Mouse (Mus musculus): ENCODE measurements at regions not wholly inside any gene's neighbourhood (a gene's known extent, or its start where the extent isn't known, plus 50 kb on each side); places are given as distances from the start of the nearest gene placed in this dataset.
A peak's percentile ranks its signal among the peaks of the same experiment; 100 is the strongest.

DNA sequence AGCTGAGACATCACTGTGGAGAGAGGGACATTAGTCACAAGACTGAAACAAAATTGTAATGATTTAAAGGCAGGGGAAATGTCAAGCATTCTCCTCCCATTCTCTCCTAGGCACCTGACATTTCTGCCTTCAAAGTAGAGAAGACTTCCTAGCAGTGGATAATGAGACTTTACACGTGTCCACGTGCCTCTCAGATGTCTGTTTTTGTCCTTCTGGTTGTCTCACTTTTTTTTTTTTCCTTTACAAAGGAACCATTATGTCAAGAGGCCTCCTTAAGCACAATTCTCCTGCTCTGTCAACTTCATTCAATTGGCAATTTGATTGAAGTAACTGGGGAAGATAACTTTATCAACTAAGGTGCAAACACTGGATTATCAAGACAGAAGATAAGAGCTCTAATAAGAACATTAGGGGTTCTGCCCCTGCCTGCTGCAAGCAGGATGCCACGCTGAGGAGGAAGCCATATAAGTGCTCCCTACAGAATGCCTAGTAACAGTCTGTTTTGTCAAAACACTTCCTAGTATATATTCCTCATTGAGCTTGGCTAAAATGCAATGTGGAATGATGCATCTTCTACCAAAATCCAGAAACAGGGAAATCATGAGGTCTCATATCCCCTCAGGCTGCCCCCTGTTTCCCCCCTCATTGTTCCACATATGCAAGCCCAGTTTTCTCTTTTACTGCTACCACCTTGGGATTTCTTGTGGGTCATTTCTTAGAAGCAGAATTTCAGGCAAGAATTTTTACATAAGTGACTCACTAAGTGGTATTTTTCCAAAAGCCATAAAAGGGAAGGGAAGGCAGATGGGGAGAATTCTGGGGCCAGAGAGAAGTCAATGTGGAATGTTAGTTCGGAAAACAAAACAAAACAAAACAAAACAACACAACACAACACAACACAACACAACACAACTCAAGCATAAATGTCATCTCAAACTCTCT, 967.0 kb upstream of the Lrrc6 start:
- no peak for DNase-seq (ENCODE audit: low spot score)

DNA sequence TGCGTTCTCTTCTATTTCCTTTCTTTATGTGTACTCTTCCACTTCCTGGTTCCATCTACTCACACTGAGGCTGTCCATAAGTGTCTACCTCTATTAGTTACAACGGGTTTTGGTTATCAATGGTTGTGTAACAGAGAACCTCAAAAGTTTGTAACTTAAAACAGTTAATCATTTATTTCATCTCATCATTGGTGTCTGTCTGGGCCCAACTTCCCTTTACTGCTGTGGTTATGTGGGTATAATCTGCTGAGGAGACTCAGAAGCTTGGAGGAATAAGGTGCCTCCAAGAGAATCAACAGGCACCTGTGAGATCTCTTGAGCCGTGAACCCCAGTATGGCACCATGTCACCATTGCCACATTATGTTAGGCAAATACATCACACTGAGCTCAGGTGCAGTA, 962.2 kb upstream of the Lrrc6 start:
- DNase-seq (ENCODE audit: low spot score): no peak

DNA sequence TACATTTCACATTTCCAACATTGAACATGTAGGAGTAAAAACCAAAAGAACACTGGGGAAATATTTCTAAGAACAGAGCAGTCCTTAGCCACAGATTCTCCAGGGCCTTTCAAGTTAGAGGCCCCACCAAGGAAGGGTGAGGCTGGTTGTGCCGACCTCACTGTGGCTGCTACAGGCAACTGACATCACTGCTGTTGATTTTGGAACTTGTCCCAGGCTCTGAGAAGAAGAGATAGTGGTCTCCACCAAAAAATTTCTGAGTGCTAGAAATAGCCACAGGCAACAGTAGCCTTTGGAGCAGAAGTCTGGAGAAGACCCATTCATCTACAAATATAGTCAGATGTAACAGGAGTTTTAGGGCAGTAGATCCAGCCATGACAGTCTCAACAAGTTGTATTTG, 959.7 kb upstream of the Lrrc6 start:
- DNase-seq (ENCODE audit: low spot score): no peak

DNA sequence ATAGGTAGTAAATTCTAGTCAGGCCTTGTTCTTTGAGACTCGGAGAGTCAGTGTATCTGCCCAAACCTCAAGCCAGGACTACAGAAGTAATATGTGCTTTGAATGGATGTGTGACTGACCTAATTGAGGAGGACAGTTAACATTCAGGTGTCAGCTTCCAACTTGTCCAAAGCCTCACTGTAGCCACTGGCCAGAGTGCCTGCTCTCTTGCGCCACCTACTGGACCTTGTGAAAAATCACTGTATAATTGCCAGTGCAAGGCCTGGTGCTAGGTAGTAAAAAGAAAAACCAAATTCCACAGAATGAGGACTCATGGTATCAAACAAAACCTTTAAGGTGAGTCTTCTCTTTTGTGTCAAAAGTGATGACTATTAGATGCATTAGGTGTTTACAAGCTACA, 933.6 kb upstream of the Lrrc6 start:
- DNase-seq (ENCODE audit: low spot score): peak; percentile 36

DNA sequence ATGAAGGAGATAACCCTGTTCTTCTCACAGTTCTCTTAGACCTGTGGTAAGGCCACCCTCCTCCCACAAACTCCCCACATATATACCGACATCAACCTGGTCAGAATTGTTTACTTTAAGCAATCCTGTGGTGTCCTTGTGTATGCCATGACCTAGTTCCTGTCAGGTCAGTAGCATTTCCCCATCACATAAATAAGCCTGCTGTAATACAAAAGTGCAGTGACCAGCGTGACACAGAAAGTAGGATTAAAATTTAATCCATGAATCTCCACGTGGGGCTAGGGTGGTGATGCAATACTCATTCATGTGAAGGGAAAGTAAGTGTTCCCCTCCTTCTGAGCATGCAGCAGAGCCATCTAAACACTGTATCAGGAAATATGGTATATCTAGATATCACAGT, 923.2 kb upstream of the Lrrc6 start:
- DNase-seq (ENCODE audit: low spot score): no peak

DNA sequence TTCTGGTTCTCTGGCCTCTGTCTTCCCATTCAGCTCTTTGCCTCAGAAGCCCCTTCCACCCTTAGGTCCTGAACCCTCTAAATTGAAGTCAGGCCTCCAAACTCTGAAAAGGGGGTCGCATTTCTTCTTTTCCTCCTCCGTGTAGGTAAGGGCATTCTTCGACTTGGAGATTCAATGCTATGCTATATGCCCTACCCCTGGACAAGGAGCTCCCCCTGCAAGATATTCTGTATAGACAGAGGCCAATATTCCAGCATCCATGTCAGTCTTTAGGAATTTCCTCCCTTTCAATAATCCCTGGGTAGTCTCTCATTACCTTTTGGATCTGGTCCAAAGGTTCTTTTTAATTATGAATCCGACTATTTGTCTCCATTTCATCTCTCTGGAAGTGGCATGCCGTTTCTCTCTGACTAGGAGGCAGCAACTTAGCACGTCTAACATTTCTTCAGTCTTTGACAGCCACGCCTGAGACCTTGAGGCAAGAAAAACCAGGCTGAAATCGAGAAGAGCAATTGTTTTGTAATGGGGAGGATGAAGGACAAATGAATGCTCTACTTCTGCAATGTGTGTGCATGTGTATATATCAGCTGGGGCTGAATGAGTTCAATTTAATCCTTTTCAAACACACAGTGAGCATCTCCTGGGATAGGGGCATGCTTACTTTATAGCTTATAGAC, 921.7 kb upstream of the Lrrc6 start:
- DNase-seq (ENCODE audit: low spot score): no peak

DNA sequence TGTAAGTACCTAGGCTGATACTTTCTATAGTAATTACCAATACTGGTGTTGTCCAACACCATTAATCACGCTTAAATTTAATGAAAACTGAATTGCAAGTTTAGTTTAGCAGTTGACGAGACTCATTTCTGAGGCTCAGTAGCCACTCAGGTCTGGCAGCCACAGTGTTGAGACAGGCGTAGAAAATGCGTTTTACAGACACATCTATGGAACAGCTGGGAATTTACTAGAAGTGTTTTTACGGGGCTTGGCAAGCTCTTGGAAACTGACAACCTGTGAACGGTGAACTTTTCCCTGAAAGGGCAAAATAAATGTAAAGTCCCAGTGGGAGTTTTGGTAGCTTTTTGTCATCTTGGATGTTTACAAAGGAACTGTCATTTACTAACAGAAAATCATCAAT, 920.1 kb upstream of the Lrrc6 start:
- DNase-seq (ENCODE audit: low spot score): no peak

DNA sequence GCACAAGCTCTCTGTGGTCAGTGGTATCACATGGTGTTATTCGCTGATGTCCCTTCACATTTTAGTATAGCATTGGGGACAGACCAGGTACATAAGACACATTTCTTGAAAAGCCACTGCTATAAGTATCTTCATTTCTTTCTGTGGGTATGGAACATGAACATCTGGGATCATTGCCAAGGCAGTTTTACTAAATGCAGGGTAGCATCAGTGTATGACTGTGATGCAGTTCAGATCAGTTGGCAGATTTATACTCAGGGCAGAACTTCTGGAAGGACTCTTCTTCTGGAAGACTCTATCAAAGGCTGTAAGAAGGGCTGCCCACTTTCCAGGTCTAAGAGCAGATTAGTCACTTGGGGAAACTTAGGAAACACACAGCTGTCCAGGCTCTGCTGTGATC, 919.0 kb upstream of the Lrrc6 start:
- no peak for DNase-seq (ENCODE audit: low spot score)

DNA sequence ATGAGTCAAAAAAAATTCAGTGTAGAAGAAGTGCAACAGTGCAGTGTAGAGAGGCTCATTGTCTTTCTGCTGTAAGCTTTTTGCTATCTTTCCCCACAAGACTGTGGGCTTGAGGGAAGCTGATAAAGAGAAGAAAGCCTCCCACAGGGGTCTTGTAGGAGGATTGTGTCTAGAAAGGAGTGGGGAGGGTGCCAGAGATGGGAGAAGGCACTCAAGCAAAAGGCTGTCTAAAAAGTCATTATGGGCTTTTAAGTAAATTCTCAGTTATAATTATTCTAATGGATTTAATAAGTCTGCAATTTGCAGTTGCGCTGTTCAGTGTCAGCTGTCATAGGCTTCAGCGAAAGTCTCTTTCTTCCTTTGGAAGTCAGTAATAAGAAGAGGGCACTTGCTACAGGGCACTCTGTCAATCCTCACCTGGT, 917.0 kb upstream of the Lrrc6 start:
- no peak for DNase-seq (ENCODE audit: low spot score)

DNA sequence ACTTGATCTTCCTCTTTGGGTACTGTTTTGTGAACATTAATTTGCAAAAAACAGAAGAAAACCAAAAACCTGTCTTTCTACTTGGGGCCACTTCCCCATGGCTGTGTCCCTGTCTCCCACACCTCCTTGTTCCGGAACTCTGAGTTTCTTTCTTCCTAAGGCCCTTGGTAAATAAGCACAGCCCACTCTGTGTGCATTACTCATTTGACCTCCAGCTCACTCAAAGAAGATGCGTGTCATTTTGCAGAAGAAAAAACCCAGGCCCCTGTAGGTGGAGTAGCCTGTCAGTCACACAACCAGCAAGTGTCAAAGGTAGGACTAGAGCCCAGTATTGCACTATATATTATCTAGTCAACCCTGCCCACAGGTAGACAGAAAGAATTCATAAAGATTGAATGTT, 915.1 kb upstream of the Lrrc6 start:
- no peak for DNase-seq (ENCODE audit: low spot score)

DNA sequence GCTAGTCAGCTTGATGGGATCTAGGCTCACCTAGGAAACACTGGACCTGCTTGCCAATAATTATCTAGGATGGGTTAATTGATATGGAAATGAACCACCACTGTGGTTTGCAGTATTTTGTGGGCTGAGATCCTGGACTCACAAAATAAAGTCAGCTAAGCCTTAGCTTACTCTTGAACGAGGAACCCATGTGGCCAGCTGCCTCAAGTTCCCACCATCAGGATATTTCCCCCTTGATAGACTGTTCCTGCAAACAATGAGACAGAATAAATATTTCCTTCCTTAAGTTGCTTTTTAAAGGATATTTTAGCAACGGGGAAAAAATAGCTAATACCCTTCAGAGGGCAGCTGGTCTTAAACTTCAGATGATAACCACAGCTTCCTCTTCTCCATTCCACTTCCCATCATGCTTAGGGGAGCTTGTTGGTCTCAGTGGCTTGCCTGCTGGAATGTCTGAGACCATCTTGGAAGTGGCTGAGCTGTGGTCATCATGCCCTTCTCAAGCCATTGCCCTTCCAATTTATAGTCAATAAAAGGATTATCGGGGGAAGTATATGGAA, 913.7 kb upstream of the Lrrc6 start:
- DNase-seq (ENCODE audit: low spot score): no peak

DNA sequence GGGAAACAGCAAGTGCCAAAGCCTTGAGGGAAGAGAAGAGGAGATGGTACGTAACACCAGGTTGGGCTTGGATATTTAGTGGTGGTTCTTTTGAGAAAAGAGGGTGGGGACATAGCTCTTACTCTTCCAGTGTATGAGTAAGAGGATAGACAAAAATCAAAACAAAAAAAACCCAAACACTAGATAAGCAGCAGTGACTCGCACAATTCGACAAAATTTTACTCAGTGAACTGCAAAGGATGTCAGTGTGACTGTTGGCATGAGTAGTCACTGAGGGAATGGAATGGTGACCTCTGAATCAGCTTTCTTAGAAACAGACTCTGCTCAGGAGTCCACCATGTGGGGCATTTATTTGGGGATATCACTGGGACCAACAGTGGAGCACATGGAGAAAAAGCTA, 912.9 kb upstream of the Lrrc6 start:
- no peak for DNase-seq (ENCODE audit: low spot score)

DNA sequence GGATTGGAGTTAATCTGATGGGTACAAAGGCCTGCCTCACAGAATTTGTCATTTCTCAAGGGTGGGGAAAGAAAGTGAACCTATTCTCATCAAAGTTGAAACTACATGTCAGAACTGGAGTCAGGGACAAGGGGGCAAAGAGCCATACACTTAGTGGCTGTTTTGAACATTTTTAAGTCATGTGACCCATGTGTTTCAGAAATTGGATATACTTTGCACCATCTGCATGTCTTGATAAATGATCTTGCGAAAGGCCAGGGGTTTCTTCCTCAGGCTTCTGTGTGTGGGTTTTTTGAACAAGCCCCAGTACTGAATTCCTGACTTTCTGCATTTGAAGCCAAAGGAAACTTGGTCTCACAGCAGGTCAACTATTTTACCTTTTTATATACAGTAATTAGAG, 911.7 kb upstream of the Lrrc6 start:
- no peak for DNase-seq (ENCODE audit: low spot score)

DNA sequence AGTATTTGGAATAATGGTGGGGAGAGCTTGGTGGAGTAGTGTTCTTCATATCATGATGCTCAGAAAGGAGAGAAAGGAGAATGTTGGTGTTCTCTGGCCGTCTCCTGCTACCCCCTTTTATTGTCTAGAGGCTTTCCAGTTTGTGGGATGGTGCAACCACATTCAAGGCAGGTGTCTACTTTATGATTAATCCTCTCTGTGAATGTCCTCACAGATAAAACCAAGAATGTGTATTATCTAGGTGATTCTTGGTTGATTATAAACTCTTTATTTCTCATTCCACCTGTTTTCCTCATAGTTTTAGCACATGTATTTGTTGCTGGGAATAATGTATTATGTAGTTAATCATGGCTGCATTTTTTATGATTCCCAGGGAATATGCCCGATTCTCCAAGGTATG, 910.9 kb upstream of the Lrrc6 start:
- DNase-seq (ENCODE audit: low spot score): no peak

DNA sequence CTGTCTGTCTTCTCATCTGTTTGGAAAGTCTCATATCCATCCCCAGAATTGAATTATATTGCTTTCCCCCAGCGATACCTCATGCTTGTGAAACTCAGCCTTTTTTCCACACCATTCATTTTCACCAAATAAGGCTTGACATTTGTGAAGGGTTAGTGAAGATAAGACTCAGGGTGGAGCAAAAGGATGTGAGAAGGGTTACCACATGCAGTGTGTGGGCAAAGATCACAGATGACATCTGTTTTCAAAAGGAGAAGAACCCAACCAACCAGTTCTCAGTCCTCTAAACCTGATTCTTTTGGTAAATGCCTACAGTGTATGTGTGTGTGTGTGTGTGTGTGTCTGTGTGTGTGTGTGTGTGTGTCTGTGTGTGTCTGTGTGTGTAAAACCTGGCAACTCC, 909.3 kb upstream of the Lrrc6 start:
- no peak for DNase-seq (ENCODE audit: low spot score)

DNA sequence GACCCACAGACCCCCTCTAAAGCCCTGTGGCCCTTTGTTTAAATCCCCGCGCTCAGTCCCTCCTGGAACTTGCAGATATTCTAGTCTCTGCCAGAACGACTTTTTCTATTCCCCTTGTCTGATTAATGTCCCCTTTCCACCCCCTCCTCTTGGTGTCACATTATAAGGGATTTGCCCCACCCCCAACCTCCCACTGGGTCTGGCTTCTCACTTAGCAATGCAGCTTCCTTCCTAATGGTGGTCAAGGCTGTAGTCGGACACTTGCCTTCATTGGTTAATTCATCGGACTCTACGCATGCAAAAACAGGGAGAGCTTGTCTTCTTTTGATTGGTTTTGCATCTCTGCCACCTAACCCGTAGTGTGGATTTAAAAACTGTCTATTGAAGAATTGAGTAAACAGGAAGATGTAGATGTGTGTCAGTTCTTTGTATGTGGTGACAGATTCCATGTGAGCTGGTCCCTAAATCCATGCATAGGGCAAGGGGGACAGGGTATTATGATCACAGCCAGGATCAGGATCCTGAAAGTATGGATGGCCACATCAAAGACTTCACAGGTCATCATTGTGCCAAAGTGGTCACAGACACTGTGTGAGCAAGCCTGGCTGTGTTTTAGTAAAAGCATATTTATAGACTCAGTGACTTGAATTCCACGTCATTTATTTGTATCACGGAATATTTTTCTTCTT, 908.3 kb upstream of the Lrrc6 start:
- DNase-seq (ENCODE audit: low spot score): no peak

DNA sequence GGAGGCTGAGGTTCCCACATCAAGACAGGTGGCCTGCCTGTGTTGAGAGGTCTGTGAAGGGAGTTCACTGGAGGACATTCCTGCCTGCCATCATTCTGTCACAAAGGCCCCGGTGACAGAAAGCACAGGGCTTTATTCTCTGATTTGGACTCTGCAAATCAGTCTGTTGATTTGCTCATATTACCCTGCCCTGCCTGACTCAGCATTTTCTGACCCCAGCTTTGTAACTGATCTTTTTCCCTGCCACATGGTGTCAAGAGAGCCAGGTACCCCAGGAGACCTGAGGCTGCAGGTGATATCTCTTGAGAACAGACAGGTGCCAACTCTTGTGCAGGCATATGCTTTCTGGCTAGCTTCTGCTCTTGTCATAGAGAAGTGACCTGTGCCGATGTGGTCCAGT, 906.5 kb upstream of the Lrrc6 start:
- no peak for DNase-seq (ENCODE audit: low spot score)

DNA sequence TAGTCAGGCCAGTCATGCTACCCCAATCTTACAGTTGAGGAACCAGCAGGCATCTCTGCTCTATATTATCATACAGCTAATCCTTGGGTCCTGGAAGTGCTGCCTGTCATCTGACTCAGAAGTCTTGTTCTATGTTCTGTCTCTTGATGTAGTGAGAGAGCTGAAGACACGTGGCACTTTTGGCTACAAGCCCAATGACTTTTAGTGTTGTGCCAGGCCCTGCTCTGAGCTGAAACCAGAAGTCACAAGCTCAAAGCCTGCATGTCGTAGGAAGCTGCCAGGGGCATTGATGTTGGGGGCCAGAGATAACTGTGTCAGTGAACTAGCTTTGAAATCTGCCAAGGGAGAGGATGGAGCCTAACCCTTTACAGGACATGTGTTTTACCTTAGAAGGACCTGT, 904.8 kb upstream of the Lrrc6 start:
- no peak for DNase-seq (ENCODE audit: low spot score)

DNA sequence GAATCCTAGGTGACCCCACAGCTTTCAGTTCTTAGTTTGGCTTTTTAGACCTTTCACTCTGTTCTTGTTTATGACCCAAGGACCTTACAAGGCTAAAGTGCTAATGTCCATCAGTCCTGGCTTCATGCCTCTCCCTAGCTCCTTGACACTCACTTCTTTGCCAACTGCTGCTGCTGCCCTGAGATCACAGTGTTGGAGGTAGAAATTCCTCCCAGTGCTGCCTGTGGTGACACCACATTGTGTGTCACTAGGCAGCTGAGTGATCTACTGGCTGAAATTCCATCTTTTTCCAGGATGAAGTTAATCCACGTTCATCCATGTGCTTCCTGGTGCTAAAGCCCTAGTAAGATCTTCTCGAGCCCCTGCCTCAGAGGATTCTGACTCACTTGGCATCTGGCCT, 904.3 kb upstream of the Lrrc6 start:
- no peak for DNase-seq (ENCODE audit: low spot score)

DNA sequence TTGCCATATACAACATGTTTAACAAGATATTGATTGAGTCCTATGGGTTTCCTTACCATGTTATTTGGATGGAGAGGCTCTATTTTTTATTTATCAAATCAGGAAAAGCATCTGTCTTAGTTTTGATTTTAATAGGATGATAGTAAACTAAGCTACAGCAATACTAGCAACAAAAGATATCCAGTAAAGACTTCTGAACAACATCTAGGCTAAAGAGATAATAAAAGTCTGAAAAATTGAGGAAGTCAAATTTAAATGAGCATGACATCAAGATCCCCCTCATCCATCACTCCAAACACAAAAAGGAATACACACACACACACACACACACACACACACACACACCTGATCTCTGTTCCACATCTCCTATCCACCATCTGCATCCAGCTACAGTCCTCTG, 901.6 kb upstream of the Lrrc6 start:
- DNase-seq (ENCODE audit: low spot score): no peak

DNA sequence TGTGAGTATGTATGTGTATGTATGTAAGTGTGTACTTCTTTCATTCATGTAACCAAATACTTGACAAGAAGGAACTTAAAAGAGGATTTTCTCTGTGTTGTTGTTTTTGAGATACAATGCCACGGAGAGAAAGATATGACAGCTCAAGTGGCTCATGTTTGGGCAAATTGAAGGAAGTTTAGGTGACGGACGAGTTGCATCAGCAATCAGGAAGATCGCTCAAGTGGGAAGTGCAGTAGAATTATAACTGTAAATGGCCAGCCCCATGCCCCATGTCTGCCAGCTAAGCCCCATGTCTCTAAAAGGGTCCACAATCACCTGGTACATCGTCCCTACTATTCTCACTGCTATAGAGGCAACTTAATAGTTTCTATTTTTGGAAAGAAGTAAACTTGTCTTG, 896.6 kb upstream of the Lrrc6 start:
- DNase-seq (ENCODE audit: low spot score): no peak

DNA sequence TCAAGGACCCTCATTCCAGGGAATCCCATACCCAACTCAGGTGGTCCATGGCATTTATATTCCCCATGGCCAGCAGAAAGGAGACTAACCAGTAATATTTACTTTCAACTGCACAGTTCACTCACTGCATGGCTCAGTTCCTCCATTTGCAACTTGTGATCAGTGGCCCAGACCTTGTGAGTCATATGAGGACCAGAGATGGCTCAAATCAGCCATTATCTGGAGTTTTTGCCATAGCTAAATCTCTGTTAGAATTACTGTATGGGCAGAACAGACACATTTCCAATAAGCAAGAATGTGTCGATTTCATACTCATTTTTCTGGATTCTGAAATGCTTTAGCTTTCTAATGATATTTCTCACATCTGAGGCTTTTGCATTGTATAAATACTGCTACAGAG, 894.4 kb upstream of the Lrrc6 start:
- no peak for DNase-seq (ENCODE audit: low spot score)

DNA sequence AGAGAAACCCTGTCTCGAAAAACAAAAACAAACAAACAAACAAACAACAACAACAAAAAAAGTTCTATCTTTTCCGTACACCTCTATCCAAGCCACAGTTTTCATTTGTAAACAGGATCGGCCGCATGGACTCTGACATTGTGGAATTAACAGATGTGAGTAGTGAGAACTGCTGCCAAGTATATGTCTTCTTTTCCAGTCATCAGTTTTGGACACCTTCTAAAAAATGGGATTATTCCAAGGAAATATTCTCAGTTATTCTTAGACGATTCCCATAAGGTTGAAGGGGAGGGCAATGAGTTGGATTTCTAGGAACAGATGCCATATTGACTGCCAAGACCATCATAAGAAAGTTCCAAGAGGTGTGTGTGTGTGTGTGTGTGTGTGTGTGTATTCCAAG, 891.2 kb upstream of the Lrrc6 start:
- DNase-seq (ENCODE audit: low spot score): no peak

Data from ovary, postnatal 14 days (tissue).